Mouse (Mus musculus): ENCODE measurements at regions not wholly inside any gene's neighbourhood (a gene's known extent, or its start where the extent isn't known, plus 50 kb on each side); places are given as distances from the start of the nearest gene placed in this dataset.
A peak's percentile ranks its signal among the peaks of the same experiment; 100 is the strongest.

- H3K79me2 ChIP-seq (ENCODE audit: control insufficient read depth, insufficient read depth, low read length), result no peaks in the 10 kb centered on the region
- H3K4me3 ChIP-seq (ENCODE audit: insufficient read depth, low read depth, low read length), result no peak overlapping the region
- WGBS, result 88% methylated on average over 6 of the region's 6 CpGs
- H3K27me3 ChIP-seq (ENCODE audit: control insufficient read depth, insufficient read depth, low read length), result 0 out of 2 replicates have a peak, but pooled peaks cover 2% of the 10 kb centered on the region
- H3K4me1 ChIP-seq (ENCODE audit: control insufficient read depth, insufficient read depth, low read length), result no peaks in the 10 kb centered on the region
- no peak for DNase-seq (ENCODE audit: extremely low read depth, low read depth, low spot score)
- H3K9ac ChIP-seq (ENCODE audit: low read depth, low read length), result no peak overlapping the region
- TF ChIP-seq CTCF (IDR thresholded peaks at IDR 0.05; ENCODE audit: low read depth, low read length), result no peak
- no peak for TF ChIP-seq POLR2A (IDR thresholded peaks at IDR 0.05; ENCODE audit: extremely low read depth, insufficient read depth, low read length)
- H3K27ac ChIP-seq (replicated peaks; ENCODE audit: insufficient read depth, low read depth, low read length), result no peak overlapping the region
- H3K36me3 ChIP-seq (ENCODE audit: control insufficient read depth, insufficient read depth, low read length), result no peaks in the 10 kb centered on the region
Measured at GRCm38 (mm10) chr12:12147088-12147687, 114.8 kb upstream of the Fam49a start.

DNA sequence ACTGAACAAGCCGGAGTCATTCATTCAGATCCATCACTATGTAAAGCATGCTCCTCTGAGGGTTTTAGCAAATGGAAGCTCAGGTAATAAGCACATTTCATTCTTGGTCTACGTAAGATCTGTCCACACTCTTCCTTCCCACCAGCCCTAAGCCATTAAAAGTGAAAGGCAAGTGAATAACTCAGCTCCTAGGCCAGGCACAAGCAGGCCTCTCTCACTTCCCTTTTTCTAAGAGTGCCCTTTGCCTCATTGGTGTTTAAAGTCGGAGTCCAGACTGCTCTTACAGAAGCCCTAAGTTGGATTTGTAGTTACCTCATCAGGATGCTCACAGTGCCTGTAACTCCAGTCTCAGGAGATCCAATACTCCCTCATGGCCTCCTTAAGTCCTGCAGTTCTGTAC is 114.1 kb upstream of the Fam49a start:
- no peak for DNase-seq (ENCODE audit: extremely low read depth, low read depth, low spot score)
- H3K27ac ChIP-seq (replicated peaks; ENCODE audit: insufficient read depth, low read depth, low read length), result no peak overlapping the region
- no peak for TF ChIP-seq CTCF (IDR thresholded peaks at IDR 0.05; ENCODE audit: low read depth, low read length)
- TF ChIP-seq POLR2A (IDR thresholded peaks at IDR 0.05; ENCODE audit: extremely low read depth, insufficient read depth, low read length), result no peak
- no peaks in the 10 kb centered on the region for H3K36me3 ChIP-seq (ENCODE audit: control insufficient read depth, insufficient read depth, low read length)
- no peaks in the 10 kb centered on the region for H3K79me2 ChIP-seq (ENCODE audit: control insufficient read depth, insufficient read depth, low read length)
- WGBS, result 74% methylated on average over 3 of the region's 3 CpGs
- 0 out of 2 replicates have a peak, but pooled peaks cover 2% of the 10 kb centered on the region for H3K27me3 ChIP-seq (ENCODE audit: control insufficient read depth, insufficient read depth, low read length)
- H3K4me1 ChIP-seq (ENCODE audit: control insufficient read depth, insufficient read depth, low read length), result no peaks in the 10 kb centered on the region
- no peak overlapping the region for H3K4me3 ChIP-seq (ENCODE audit: insufficient read depth, low read depth, low read length)
- H3K9ac ChIP-seq (ENCODE audit: low read depth, low read length), result no peak overlapping the region

- Histone ChIP-seq H3K27me3 (ENCODE audit: control insufficient read depth, insufficient read depth, low read length) (0 out of 2 replicates have a peak, but pooled peaks cover 2% of the 10 kb centered on the region), H3K79me2 (ENCODE audit: control insufficient read depth, insufficient read depth, low read length) (no peaks in the 10 kb centered on the region), H3K4me3 (ENCODE audit: insufficient read depth, low read depth, low read length) (no peak overlapping the region), H3K36me3 (ENCODE audit: control insufficient read depth, insufficient read depth, low read length) (no peaks in the 10 kb centered on the region), H3K9ac (ENCODE audit: low read depth, low read length) (no peak overlapping the region), H3K4me1 (ENCODE audit: control insufficient read depth, insufficient read depth, low read length) (no peaks in the 10 kb centered on the region), H3K27ac (replicated peaks; ENCODE audit: insufficient read depth, low read depth, low read length) (no peak overlapping the region)
- 0 out of 2 replicates have a peak, but pooled peaks have one; percentile 8 for TF ChIP-seq CTCF (IDR thresholded peaks at IDR 0.05; ENCODE audit: low read depth, low read length)
- TF ChIP-seq POLR2A (IDR thresholded peaks at IDR 0.05; ENCODE audit: extremely low read depth, insufficient read depth, low read length), result no peak
- peak; percentile 5 for DNase-seq (ENCODE audit: extremely low read depth, low read depth, low spot score)
- 55% methylated on average over 3 of the region's 3 CpGs for WGBS
Measured at GRCm38 (mm10) chr12:12148659-12149399, 113.1 kb upstream of the Fam49a start.

GRCm38 (mm10) chr12:12164411-12164810 is 97.5 kb upstream of the Fam49a start:
- H3K9ac ChIP-seq (ENCODE audit: low read depth, low read length), result no peak overlapping the region
- no peaks in the 10 kb centered on the region for H3K4me1 ChIP-seq (ENCODE audit: control insufficient read depth, insufficient read depth, low read length)
- H3K4me3 ChIP-seq (ENCODE audit: insufficient read depth, low read depth, low read length), result no peak overlapping the region
- H3K36me3 ChIP-seq (ENCODE audit: control insufficient read depth, insufficient read depth, low read length), result no peaks in the 10 kb centered on the region
- 71% methylated on average over 1 of the region's 1 CpGs for WGBS
- H3K27ac ChIP-seq (replicated peaks; ENCODE audit: insufficient read depth, low read depth, low read length), result no peak overlapping the region
- TF ChIP-seq CTCF (IDR thresholded peaks at IDR 0.05; ENCODE audit: low read depth, low read length), result no peak
- no peak for TF ChIP-seq POLR2A (IDR thresholded peaks at IDR 0.05; ENCODE audit: extremely low read depth, insufficient read depth, low read length)
- no peak for DNase-seq (ENCODE audit: extremely low read depth, low read depth, low spot score)
- no peaks in the 10 kb centered on the region for H3K27me3 ChIP-seq (ENCODE audit: control insufficient read depth, insufficient read depth, low read length)
- H3K79me2 ChIP-seq (ENCODE audit: control insufficient read depth, insufficient read depth, low read length), result no peaks in the 10 kb centered on the region

DNA sequence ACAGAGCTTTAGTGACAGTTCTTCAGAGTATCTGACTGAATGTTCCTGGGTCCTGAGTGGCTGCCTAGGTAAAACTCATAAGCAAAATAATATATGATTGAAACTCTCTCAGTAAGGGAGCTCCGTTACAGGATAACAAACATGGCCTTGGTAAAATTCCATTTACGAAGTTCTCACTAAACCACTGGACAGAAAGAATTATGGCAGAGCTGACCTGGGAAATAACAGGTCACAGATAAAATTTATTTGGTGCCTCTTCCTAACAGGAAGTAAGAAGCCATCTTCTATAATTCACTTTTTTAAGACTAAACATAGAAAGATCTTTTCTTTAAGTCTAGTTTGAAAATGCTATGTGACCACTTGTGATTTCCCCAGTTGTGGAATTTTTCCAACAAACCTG is 91.4 kb upstream of the Fam49a start:
- 79% methylated on average over 2 of the region's 2 CpGs for WGBS
- Histone ChIP-seq H3K27ac (replicated peaks; ENCODE audit: insufficient read depth, low read depth, low read length) (no peak overlapping the region), H3K27me3 (ENCODE audit: control insufficient read depth, insufficient read depth, low read length) (no peaks in the 10 kb centered on the region), H3K9ac (ENCODE audit: low read depth, low read length) (no peak overlapping the region), H3K4me3 (ENCODE audit: insufficient read depth, low read depth, low read length) (no peak overlapping the region), H3K4me1 (ENCODE audit: control insufficient read depth, insufficient read depth, low read length) (no peaks in the 10 kb centered on the region), H3K79me2 (ENCODE audit: control insufficient read depth, insufficient read depth, low read length) (no peaks in the 10 kb centered on the region), H3K36me3 (ENCODE audit: control insufficient read depth, insufficient read depth, low read length) (no peaks in the 10 kb centered on the region)
- no peak for DNase-seq (ENCODE audit: extremely low read depth, low read depth, low spot score)
- TF ChIP-seq POLR2A (IDR thresholded peaks at IDR 0.05; ENCODE audit: extremely low read depth, insufficient read depth, low read length), result no peak
- no peak for TF ChIP-seq CTCF (IDR thresholded peaks at IDR 0.05; ENCODE audit: low read depth, low read length)

All from liver, adult 2 months (tissue).